10 mouse cellular contexts compared by ENCODE assay signal in the genomic region with DNA sequence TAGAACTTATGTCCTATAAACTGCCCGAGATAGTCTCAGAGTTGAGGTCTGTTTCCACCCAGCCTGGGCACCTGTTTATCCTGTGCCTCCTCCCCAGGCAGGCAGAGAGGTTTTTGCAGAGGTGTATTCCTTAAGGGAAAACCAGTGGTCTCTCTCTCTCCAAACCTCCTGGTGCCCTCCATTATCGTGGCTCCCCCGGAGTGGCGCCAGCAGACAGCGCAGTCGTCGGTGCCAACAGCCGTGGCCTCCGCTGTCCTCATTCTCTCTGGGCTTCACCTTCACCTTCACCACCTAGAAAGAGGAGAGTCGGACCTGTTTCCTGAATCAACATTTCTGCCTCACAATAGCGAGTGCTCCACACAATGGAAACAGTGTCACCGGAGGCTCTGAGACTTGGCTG. TPM values are rescaled to one million over a fixed set of nuclear protein-coding genes. Genes with fewer than 3 reads are reported as not detected.
DNase-seq lines count a peak whose midpoint lies in the region; ATAC-seq and TF ChIP-seq lines count a peak whose summit lies in the region.
"Had no signal": no experiment of that assay in that cellular context is flagged by ENCODE, and none has a peak within 500 bp of the region (broad histone marks: within the 10 kb centered on the region; RNA-seq: fewer than 3 reads in every experiment).

No protein-coding gene starts in this region.

- H3K4me1 ChIP-seq in heart, embryonic 12.5 days (replicated peaks): peaks cover 62% of the 10 kb centered on the region
- peaks cover 34% of the 10 kb centered on the region for H3K4me1 ChIP-seq in embryonic facial prominence, embryonic 14.5 days (ENCODE audit: control insufficient read depth, insufficient read depth, low read length)
- H3K4me1 ChIP-seq in hindbrain, embryonic 13.5 days (replicated peaks): peaks cover 57% of the 10 kb centered on the region

- H3ac ChIP-seq in myocyte (ENCODE audit: control insufficient read depth, insufficient read length): no peak overlapping the region

- H3K4me3 ChIP-seq in heart, embryonic 12.5 days: no peak overlapping the region
- no peak overlapping the region for H3K4me3 ChIP-seq in embryonic facial prominence, embryonic 14.5 days (ENCODE audit: low read depth, low read length)
- peak overlapping the region; percentile 83 for H3K4me3 ChIP-seq in hindbrain, embryonic 13.5 days
- H3K4me3 ChIP-seq in myocyte: no peak overlapping the region

- no peaks in the 10 kb centered on the region for H3K9me3 ChIP-seq in heart, embryonic 12.5 days (replicated peaks)
- H3K9me3 ChIP-seq in embryonic facial prominence, embryonic 14.5 days (ENCODE audit: control insufficient read depth, low read length): no peaks in the 10 kb centered on the region
- H3K9me3 ChIP-seq in hindbrain, embryonic 13.5 days: no peaks in the 10 kb centered on the region

- H3K9ac ChIP-seq in heart, embryonic 12.5 days: no peak overlapping the region
- peak overlapping the region; percentile 3; the same call in 1 of the 2 replicates for H3K9ac ChIP-seq in embryonic facial prominence, embryonic 14.5 days (ENCODE audit: low read depth, low read length)
- H3K9ac ChIP-seq in hindbrain, embryonic 13.5 days: peak overlapping the region; percentile 98

- H3K27me3 ChIP-seq in heart, embryonic 12.5 days (replicated peaks): no peaks in the 10 kb centered on the region; the same call in 1 of the 2 replicates
- no peaks in the 10 kb centered on the region for H3K27me3 ChIP-seq in embryonic facial prominence, embryonic 14.5 days (replicated peaks; ENCODE audit: control insufficient read depth, insufficient read depth, low read length)
- peaks cover 4% of the 10 kb centered on the region; the same call in 1 of the 2 replicates for H3K27me3 ChIP-seq in hindbrain, embryonic 13.5 days
- H3K27me3 ChIP-seq in myocyte (ENCODE audit: control insufficient read depth, insufficient read depth, insufficient read length): no peaks in the 10 kb centered on the region

- no peak for DNase-seq in heart, adult 18-20 months
- DNase-seq in embryonic facial prominence, embryonic 14.5 days (ENCODE audit: low spot score): no peak
- DNase-seq in thymus, postnatal 10 days (ENCODE audit: low spot score in 2 of 2): no peak
- DNase-seq in left cerebral cortex, postnatal 25 days (ENCODE audit: low spot score in 2 of 2): no peak
- no peak for DNase-seq in spleen, adult 12 weeks (ENCODE audit: low spot score)
- DNase-seq: adrenal gland, postnatal 25 days had no signal

- peak overlapping the region; percentile 26 for H3K4me2 ChIP-seq in heart, embryonic 12.5 days
- peak overlapping the region; percentile 29; the same call in 1 of the 2 replicates for H3K4me2 ChIP-seq in embryonic facial prominence, embryonic 14.5 days (ENCODE audit: low read depth, low read length)
- peak overlapping the region; percentile 94 for H3K4me2 ChIP-seq in hindbrain, embryonic 13.5 days
- peak overlapping the region; percentile 81 for H3K4me2 ChIP-seq in myocyte (ENCODE audit: low read depth)

- H3K27ac ChIP-seq in heart, embryonic 12.5 days (ENCODE audit: poor library complexity, severe bottlenecking): no peak overlapping the region
- no peak overlapping the region for H3K27ac ChIP-seq in embryonic facial prominence, embryonic 14.5 days (replicated peaks; ENCODE audit: low read depth, low read length)
- H3K27ac ChIP-seq in hindbrain, embryonic 13.5 days: peak overlapping the region; percentile 9; the same call in 1 of the 2 replicates

- TF ChIP-seq POLR2A in myocyte (IDR thresholded peaks at IDR 0.05; ENCODE audit: insufficient read length, low read depth): no peak

- H3K36me3 ChIP-seq in heart, embryonic 12.5 days: no peaks in the 10 kb centered on the region
- no peaks in the 10 kb centered on the region for H3K36me3 ChIP-seq in embryonic facial prominence, embryonic 14.5 days (ENCODE audit: control insufficient read depth, insufficient read depth, low read length)
- H3K36me3 ChIP-seq in hindbrain, embryonic 13.5 days: no peaks in the 10 kb centered on the region
- no peaks in the 10 kb centered on the region for H3K36me3 ChIP-seq in myocyte (ENCODE audit: control insufficient read depth, insufficient read depth)

- 82% methylated on average over 12 of the region's 12 CpGs for WGBS in heart, embryonic 12.5 days
- 77% methylated on average over 12 of the region's 12 CpGs for WGBS in embryonic facial prominence, embryonic 14.5 days
- 68% methylated on average over 12 of the region's 12 CpGs for WGBS in hindbrain, embryonic 13.5 days

- no peak for ATAC-seq in heart, embryonic 12.5 days (ENCODE audit: insufficient number of reproducible peaks, low FRiP score)
- no peak for ATAC-seq in embryonic facial prominence, embryonic 14.5 days (ENCODE audit: low read depth)
- no peak for ATAC-seq in hindbrain, embryonic 13.5 days (ENCODE audit: low FRiP score)

- H3K79me2 ChIP-seq in myocyte (ENCODE audit: control insufficient read depth, insufficient read depth): peaks cover 60% of the 10 kb centered on the region

- intact Hi-C loops in left cerebral cortex, postnatal 25 days (cut with DNase I): loop anchor here (10.0 kb wide), 1 partner anchor 174 kb away; no protein-coding TSS in a partner anchor

TF ChIP-seq in myocyte, 11 proteins besides CTCF, POLR2A, EP300 and RAD21:
- TF ChIP-seq REST (IDR thresholded peaks at IDR 0.05; ENCODE audit: insufficient read depth, insufficient read length): no peak
- no peak for TF ChIP-seq TCF3 (IDR thresholded peaks at IDR 0.05; ENCODE audit: insufficient read length, low read depth)
- TF ChIP-seq CEBPB (IDR thresholded peaks at IDR 0.05; ENCODE audit: insufficient read depth, poor library complexity, severe bottlenecking): no peak
- no peak for TF ChIP-seq SRF (IDR thresholded peaks at IDR 0.05; ENCODE audit: control insufficient read depth, insufficient read length, low read depth)

RNA-seq across cellular contexts. Expression of a gene that starts 3.1 kb away (rescaled TPM):
- 14.3 and 14.8 TPM in 2 replicates for polyA plus RNA-seq in heart, embryonic 12.5 days (2016; fragmentation: Nextera tagmentation; extraction: Ambion mirVana)
- total RNA-seq in heart, adult 18-20 months (2021): 10 to 100 TPM; 32.6 to 32.7 TPM
- polyA plus RNA-seq in embryonic facial prominence, embryonic 14.5 days (2014; fragmentation: Nextera tagmentation; extraction: Ambion mirVana): 7.6 and 10.8 TPM in 2 replicates
- 33.9 and 36.4 TPM in 2 replicates for polyA plus RNA-seq in hindbrain, embryonic 13.5 days (2015; fragmentation: Nextera tagmentation; extraction: Ambion mirVana)
- 15.0 TPM for polyA plus RNA-seq in myocyte (2012; fragmentation: generic; extraction: Trizol)
- total RNA-seq in left cerebral cortex, postnatal 25 days (2021): 10 to 100 TPM; 42.0 to 47.6 TPM

RNA-seq across cellular contexts. Expression of a gene that starts 27.0 kb away (rescaled TPM):
- 2.0 and 2.3 TPM in 2 replicates for polyA plus RNA-seq in heart, embryonic 12.5 days (2016; fragmentation: Nextera tagmentation; extraction: Ambion mirVana)
- 1 to 10 TPM; 5.0 to 5.1 TPM for total RNA-seq in heart, adult 18-20 months (2021)
- 5.5 TPM in 2 replicates for polyA plus RNA-seq in embryonic facial prominence, embryonic 14.5 days (2014; fragmentation: Nextera tagmentation; extraction: Ambion mirVana)
- polyA plus RNA-seq in hindbrain, embryonic 13.5 days (2015; fragmentation: Nextera tagmentation; extraction: Ambion mirVana): 1.6 and 1.8 TPM in 2 replicates
- polyA plus RNA-seq in myocyte (2012; fragmentation: generic; extraction: Trizol): 0.06 TPM
- total RNA-seq in left cerebral cortex, postnatal 25 days (2021): 1 to 10 TPM; 3.1 to 3.9 TPM
- total RNA-seq: CH12.LX had no signal

Comparison
In these comparisons a context has a peak if more than half of its experiments do, and no peak if none do; other contexts are left out.
1. H3K4me2 ChIP-seq: peak in every context shown above with its lines; median percentile 94 in hindbrain, embryonic 13.5 days; 81 in myocyte; 29 in embryonic facial prominence, embryonic 14.5 days; 26 in heart, embryonic 12.5 days.